Mouse (Mus musculus) CH12.LX (cell line): ENCODE results near the gene Unk.

Source experiments
- CHD2 ChIP-seq: IDR thresholded peaks from 2 replicates; pipeline ENCODE4 v1.6.1; 2011; ENCODE audit warnings: low read length, improper control_type of control experiment
- CTCF ChIP-seq, 2 experiments: IDR thresholded peaks in 1 of 2; conservative IDR thresholded peaks in 1 of 2; 2 replicates each; pipeline ENCODE4 v1.5.1; 2011 to 2012; ENCODE audit warnings: low read depth in 2 of 2, low read length in 2 of 2, improper control_type of control experiment in 1 of 2, inconsistent platforms in 1 of 2, mild to moderate bottlenecking in 1 of 2, moderate library complexity in 1 of 2
- EP300 ChIP-seq: IDR thresholded peaks from 2 replicates; pipeline ENCODE4 v1.6.1; 2011; ENCODE audit warnings: low read length, improper control_type of control experiment
- IRF4 ChIP-seq: IDR thresholded peaks from 2 replicates; pipeline ENCODE4 v1.6.1; 2014; ENCODE audit warnings: low read depth, mild to moderate bottlenecking, inconsistent platforms, low read length, improper control_type of control experiment
- MYC ChIP-seq: IDR thresholded peaks from 2 replicates; pipeline ENCODE4 v1.6.1; 2011; ENCODE audit warnings: low read depth, mild to moderate bottlenecking, improper control_type of control experiment, low read length
- NRF1 ChIP-seq: IDR thresholded peaks from 2 replicates; pipeline ENCODE4 v1.6.1; 2014; ENCODE audit warnings: low read depth, mild to moderate bottlenecking, inconsistent platforms, low read length, improper control_type of control experiment, moderate library complexity
- TBP ChIP-seq: conservative IDR thresholded peaks from 2 replicates; pipeline ENCODE4 v1.6.1; 2011; ENCODE audit warnings: low read depth, low read length, improper control_type of control experiment

DNA sequence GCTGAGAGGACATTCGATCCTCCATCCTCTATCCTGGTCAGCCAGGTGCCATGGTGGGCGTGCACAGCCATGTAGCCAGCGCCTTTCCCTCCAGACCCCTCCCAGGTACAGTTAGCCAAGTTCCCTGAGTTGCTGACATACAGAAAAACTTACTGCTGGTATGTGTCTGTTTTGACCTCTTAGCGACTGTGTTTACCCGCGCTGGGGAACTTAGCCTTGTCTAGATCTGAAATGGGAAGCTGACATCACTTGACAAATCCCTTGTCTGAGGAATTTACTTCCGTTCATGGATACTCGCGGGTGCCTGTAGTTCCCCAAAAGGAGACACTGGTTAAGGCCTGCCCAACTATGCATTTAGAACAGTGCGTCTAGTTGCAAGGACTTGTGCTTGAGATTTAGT, 80.4 kb downstream of the Unk start:
- TF ChIP-seq CTCF (conservative IDR thresholded peaks at IDR 0.05 in 1 of 2, IDR thresholded peaks at IDR 0.05 in 1 of 2; ENCODE audit: low read depth in 2 of 2, low read length in 2 of 2) (no peak), IRF4 (no peak), MYC (no peak), EP300 (no peak), TBP (no peak), CHD2 (no peak), NRF1 (no peak)
